Mouse (Mus musculus): ENCODE measurements at regions not wholly inside any gene's neighbourhood (a gene's known extent, or its start where the extent isn't known, plus 50 kb on each side); places are given as distances from the start of the nearest gene placed in this dataset.

DNA sequence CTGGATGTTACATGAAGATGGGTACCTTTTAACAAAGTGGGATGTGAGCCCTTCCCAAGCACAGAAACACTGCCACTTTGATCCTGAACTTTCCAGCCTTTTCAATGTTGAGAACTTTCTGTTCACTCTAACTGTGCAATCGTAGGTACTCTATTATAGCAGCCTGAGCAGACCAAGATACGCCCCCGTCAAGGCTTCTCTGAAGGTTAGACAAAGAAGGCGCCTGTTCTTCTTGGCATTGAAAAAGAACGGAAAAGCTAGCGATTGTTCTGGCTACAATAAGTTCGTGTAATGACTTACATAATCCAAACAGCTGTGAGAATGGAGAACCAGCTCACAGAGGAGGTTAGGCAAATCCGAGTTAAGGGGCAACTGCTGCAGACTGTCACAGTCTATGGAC, 305.9 kb upstream of the Cxcr4 start:
- TF ChIP-seq CTCF (IDR thresholded peaks at IDR 0.05; ENCODE audit: extremely low read depth, insufficient read length, insufficient replicate concordance, low read depth, low read length) (no peak), POLR2A (IDR thresholded peaks at IDR 0.05; ENCODE audit: low read depth, low read length) (no peak)

Measured in small intestine, adult 2 months (tissue).